Mouse (Mus musculus) midbrain, embryonic 16.5 days (tissue): ENCODE measurements at regions not wholly inside any gene's neighbourhood (a gene's known extent, or its start where the extent isn't known, plus 50 kb on each side); places are given as distances from the start of the nearest gene placed in this dataset.

Experiments used
- ATAC-seq: fragments of 200-750 bp; cut with Nextera tagmentation; 2 replicates; pipeline ENCODE4 v1.8.0; 2017; ENCODE audit warnings: moderate TSS enrichment
- H3K27ac ChIP-seq: fragments of 300-500 bp; sonication (generic); 2 replicates; pipeline ENCODE4 v1.5.1; 2014; ENCODE audit warnings: mild to moderate bottlenecking, low read length, mixed read lengths
- H3K27me3 ChIP-seq: fragments of 300-500 bp; sonication (generic); 2 replicates; pipeline ENCODE4 v1.6.1; 2014; ENCODE audit warnings: low read depth, low read length, mixed read lengths; ENCODE audit not compliant: control insufficient read depth, insufficient read depth
- H3K36me3 ChIP-seq: fragments of 300-500 bp; sonication (generic); 2 replicates; pipeline ENCODE4 v1.6.1; 2014; ENCODE audit warnings: mild to moderate bottlenecking, low read length, moderate library complexity, mixed read lengths; ENCODE audit not compliant: control insufficient read depth, insufficient read depth
- H3K4me1 ChIP-seq: fragments of 300-500 bp; sonication (generic); 2 replicates; pipeline ENCODE4 v1.6.1; 2014; ENCODE audit warnings: mild to moderate bottlenecking, low read length, mixed read lengths; ENCODE audit not compliant: control insufficient read depth, insufficient read depth
- H3K4me2 ChIP-seq: fragments of 300-500 bp; sonication (generic); 2 replicates; pipeline ENCODE4 v1.6.1; 2014; ENCODE audit warnings: mild to moderate bottlenecking, low read length, mixed read lengths
- H3K4me3 ChIP-seq: fragments of 300-500 bp; sonication (generic); 2 replicates; pipeline ENCODE4 v1.5.1; 2014; ENCODE audit warnings: low read depth, mild to moderate bottlenecking, low read length, moderate library complexity, mixed read lengths
- H3K9ac ChIP-seq: fragments of 300-500 bp; sonication (generic); 2 replicates; pipeline ENCODE4 v1.6.1; 2014; ENCODE audit warnings: low read depth, low read length, mixed read lengths
- H3K9me3 ChIP-seq: fragments of 300-500 bp; sonication (generic); replicated peaks from 2 replicates; pipeline ENCODE4 v1.6.1; 2014; ENCODE audit warnings: mild to moderate bottlenecking, low read length, mixed read lengths; ENCODE audit not compliant: control insufficient read depth, poor library complexity, severe bottlenecking
- WGBS: fragments of 180-500 bp; shearing (Covaris S2); extraction: QIAGEN DNeasy Blood & Tissue Kit; methylation state at CpG from one replicate; pipeline ENCODE4 v1.1.7; 2014; 5-methylcytosine and 5-hydroxymethylcytosine counted together

DNA sequence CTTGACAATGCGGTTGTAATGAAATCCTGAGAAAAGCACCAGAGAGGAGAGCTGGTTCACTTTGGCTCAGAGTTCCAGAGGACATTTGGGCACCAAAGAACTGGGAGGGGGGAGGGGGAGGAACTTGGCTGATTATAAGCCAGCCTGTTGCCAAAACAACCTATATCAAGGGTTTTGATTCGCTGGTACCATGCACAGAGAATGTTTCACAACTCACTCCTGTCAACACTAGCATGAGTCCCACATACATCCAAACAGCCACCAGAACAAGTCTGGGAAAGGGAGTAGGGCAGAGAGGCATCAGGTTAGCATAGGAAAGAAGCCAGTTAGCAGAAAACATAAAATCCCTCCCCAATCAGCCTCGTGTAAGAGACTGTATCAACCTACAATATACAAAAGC, 479.3 kb upstream of the Hs6st1 start:
- Histone ChIP-seq H3K36me3 (no peaks in the 10 kb centered on the region), H3K4me1 (no peaks in the 10 kb centered on the region), H3K27ac (no peak overlapping the region), H3K9me3 (no peaks in the 10 kb centered on the region), H3K4me2 (no peak overlapping the region), H3K27me3 (no peaks in the 10 kb centered on the region), H3K4me3 (no peak overlapping the region), H3K9ac (no peak overlapping the region)
- 69% methylated on average over 3 of the region's 3 CpGs for WGBS
- ATAC-seq: no peak

DNA sequence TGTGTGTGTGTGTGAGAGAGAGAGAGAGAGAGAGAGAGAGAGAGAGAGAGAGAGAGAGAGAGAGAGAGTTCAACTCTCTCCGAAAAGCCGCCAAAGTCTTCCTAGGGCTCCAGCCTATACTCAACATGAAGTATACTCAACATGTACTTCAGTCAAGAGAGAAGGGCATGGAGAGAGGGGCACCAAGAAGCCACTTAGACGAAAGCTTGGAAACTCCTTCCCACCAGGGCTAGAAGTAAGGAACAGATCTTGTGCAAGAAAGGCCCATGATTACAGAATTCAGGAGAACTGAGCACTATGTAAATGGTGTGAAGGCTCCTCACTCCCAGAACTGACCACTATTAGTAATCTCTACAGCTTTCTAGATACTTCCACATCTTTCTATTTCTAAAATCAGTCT, 467.4 kb upstream of the Hs6st1 start:
- H3K27ac ChIP-seq: no peak overlapping the region
- no peaks in the 10 kb centered on the region for H3K36me3 ChIP-seq
- WGBS: 100% methylated on average over 3 of the region's 3 CpGs
- H3K4me2 ChIP-seq: no peak overlapping the region
- no peaks in the 10 kb centered on the region for H3K27me3 ChIP-seq
- no peak overlapping the region for H3K4me3 ChIP-seq
- ATAC-seq: no peak
- no peaks in the 10 kb centered on the region for H3K4me1 ChIP-seq
- H3K9ac ChIP-seq: no peak overlapping the region
- no peaks in the 10 kb centered on the region for H3K9me3 ChIP-seq

DNA sequence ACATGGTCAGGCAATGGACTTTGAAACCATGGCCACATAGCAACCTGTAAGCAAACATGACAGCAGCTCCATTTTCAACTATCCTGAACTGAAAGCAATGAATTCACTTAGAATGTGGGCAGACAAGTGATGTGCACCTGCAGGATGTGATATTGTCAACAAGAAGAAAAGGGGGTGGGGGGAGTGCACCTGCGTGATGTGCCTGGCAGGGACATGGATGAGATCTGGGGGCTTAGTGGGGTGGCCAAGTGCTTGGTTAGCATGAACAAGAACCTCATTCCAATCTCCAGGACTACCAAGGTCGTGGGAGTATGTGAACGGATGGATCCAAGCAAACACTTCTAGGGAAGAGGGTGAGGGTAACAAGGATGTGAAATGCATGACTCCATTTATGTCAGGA, 453.1 kb upstream of the Hs6st1 start:
- no peaks in the 10 kb centered on the region for H3K27me3 ChIP-seq
- no peaks in the 10 kb centered on the region for H3K36me3 ChIP-seq
- no peaks in the 10 kb centered on the region for H3K9me3 ChIP-seq
- no peaks in the 10 kb centered on the region for H3K4me1 ChIP-seq
- H3K4me2 ChIP-seq: no peak overlapping the region
- no peak overlapping the region for H3K9ac ChIP-seq
- WGBS: 86% methylated on average over 3 of the region's 3 CpGs
- H3K27ac ChIP-seq: no peak overlapping the region
- H3K4me3 ChIP-seq: no peak overlapping the region
- no peak for ATAC-seq

DNA sequence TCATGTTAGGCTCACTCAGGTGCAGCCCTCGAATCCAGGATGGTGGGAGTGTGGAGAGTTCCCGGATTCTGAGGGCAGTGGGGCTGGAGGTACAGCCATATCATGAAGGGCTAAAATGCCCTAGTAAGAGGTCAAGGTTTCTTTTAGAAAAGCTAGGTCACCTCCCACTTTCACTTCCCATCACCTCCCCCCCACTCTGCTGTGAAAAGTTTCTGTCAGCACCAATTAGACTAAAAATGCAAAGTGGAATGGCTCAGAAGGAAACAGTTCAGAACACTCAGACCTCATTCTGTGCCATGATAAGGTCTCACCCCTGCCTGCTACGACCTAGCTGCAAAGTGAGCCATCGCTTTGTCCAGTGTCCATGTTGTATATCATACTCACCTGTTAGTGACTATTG, 448.7 kb upstream of the Hs6st1 start:
- ATAC-seq: no peak
- WGBS: 81% methylated on average over 4 of the region's 4 CpGs
- no peaks in the 10 kb centered on the region for H3K4me1 ChIP-seq
- H3K4me2 ChIP-seq: no peak overlapping the region
- H3K27ac ChIP-seq: no peak overlapping the region
- no peaks in the 10 kb centered on the region for H3K27me3 ChIP-seq
- H3K36me3 ChIP-seq: no peaks in the 10 kb centered on the region
- no peak overlapping the region for H3K9ac ChIP-seq
- H3K9me3 ChIP-seq: no peaks in the 10 kb centered on the region
- no peak overlapping the region for H3K4me3 ChIP-seq

DNA sequence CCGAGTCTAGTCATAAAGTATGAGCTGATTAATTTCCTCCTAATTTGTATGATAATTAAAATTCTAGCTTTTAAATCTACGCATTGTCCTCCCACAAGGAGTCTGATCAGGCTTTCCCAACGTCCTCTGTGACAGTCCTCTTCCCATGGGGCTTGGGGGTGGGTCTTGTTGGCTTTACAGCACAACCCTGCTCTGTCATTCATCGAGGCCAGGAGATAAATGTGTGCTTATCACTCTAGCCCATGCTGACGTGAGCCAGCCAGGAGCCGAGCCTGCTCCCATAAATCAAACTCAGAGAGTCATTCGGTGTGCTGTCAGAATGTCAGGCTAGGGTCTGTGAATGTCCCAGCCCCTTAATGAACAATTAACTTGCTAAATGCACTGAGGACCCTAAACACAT, 425.6 kb upstream of the Hs6st1 start:
- WGBS: 50% methylated on average over 7 of the region's 7 CpGs
- ATAC-seq: no peak
- Histone ChIP-seq H3K9me3 (no peaks in the 10 kb centered on the region), H3K4me3 (no peak overlapping the region), H3K9ac (no peak overlapping the region), H3K27ac (no peak overlapping the region), H3K36me3 (no peaks in the 10 kb centered on the region), H3K4me1 (no peaks in the 10 kb centered on the region), H3K4me2 (no peak overlapping the region), H3K27me3 (no peaks in the 10 kb centered on the region)

DNA sequence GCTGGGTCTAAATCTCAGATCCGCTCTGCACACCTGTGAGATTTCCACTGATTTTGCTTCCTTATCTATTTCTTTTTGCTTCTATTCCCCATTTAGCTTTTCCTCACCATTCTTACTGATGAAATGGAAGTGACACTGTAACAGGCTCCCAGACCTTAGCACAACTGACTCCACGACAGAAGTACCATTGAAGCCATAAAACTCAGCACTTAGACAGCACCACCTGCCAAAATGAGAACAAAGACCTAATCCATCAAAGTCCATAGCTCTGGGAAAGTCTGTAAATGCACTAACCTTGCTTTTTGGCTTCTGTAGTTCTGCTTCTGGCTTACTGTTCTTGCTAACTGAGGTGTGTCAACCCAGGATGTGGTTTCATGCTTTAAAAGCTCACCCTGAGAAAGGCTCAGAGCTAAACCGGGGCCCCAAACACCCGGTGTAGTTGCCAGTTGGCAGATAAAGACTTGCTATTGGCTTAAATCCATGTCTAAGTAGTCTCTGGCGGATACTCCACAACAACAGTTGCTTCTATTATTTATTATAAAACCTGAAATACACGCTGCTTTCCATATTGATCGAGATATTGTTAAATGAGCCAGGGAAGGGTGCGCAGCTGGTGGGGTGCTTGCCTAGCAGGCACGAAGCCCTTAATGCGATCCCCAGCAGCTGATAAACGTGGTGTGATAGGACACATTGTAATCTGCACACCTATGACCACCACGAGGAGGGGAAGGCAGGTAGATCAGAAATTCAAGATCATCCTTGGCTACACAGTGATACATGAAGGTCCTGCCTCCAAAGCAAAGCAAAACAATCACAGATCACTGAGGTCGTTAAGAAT, 414.9 kb upstream of the Hs6st1 start:
- no peak overlapping the region for H3K4me3 ChIP-seq
- no peak overlapping the region for H3K27ac ChIP-seq
- H3K27me3 ChIP-seq: no peaks in the 10 kb centered on the region
- H3K9ac ChIP-seq: no peak overlapping the region
- no peaks in the 10 kb centered on the region for H3K36me3 ChIP-seq
- H3K4me1 ChIP-seq: peaks cover 6% of the 10 kb centered on the region
- 47% methylated on average over 13 of the region's 13 CpGs for WGBS
- H3K4me2 ChIP-seq: no peak overlapping the region
- ATAC-seq: 0 out of 2 replicates have a peak, but pooled peaks have one; percentile 54
- no peaks in the 10 kb centered on the region for H3K9me3 ChIP-seq

DNA sequence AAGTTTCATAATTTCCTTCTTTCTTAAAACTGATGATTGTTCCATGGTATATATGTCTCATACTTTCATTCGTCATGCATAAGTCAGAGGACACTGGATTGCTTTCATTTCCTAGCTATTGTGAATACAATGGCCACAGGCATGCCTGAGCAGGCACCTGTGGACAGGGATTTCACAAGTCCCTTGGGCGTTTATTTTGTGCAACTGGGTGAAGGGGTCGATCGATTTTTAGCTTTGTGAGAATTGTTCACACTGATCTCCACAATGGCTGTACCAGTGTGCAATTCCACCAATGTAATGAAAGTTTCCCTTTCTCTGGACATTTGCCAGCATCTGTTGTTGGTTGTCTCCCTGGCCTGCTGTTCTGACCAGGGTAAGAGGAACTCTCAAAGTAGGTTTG, 405.2 kb upstream of the Hs6st1 start:
- H3K9ac ChIP-seq: no peak overlapping the region
- no peaks in the 10 kb centered on the region for H3K27me3 ChIP-seq
- ATAC-seq: no peak
- H3K36me3 ChIP-seq: no peaks in the 10 kb centered on the region
- no peak overlapping the region for H3K4me3 ChIP-seq
- WGBS: 86% methylated on average over 4 of the region's 4 CpGs
- H3K9me3 ChIP-seq: no peaks in the 10 kb centered on the region
- no peak overlapping the region for H3K4me2 ChIP-seq
- no peak overlapping the region for H3K27ac ChIP-seq
- no peaks in the 10 kb centered on the region for H3K4me1 ChIP-seq

DNA sequence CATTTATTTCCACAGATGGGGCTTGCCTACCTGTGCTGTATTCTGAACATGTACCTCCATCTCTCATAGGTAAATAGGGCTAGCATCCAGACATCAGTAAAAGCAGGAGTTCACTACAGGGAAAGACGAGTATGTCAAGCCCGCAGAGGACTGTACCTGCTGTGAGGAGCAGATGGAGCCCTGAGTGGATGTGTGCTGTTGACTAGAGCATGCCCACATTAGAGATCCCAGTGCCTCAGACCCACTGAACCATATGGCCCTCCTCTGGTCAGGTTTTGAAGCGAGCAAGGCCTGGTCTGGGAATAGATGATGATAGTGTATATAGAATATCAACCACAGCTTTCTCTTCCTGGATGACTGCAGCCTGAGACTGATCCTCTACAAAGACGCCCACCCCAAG, 394.7 kb upstream of the Hs6st1 start:
- WGBS: 84% methylated on average over 4 of the region's 4 CpGs
- Histone ChIP-seq H3K27ac (no peak overlapping the region), H3K36me3 (no peaks in the 10 kb centered on the region), H3K9ac (no peak overlapping the region), H3K4me1 (no peaks in the 10 kb centered on the region), H3K9me3 (no peaks in the 10 kb centered on the region), H3K4me2 (no peak overlapping the region), H3K27me3 (no peaks in the 10 kb centered on the region), H3K4me3 (no peak overlapping the region)
- ATAC-seq: no peak

DNA sequence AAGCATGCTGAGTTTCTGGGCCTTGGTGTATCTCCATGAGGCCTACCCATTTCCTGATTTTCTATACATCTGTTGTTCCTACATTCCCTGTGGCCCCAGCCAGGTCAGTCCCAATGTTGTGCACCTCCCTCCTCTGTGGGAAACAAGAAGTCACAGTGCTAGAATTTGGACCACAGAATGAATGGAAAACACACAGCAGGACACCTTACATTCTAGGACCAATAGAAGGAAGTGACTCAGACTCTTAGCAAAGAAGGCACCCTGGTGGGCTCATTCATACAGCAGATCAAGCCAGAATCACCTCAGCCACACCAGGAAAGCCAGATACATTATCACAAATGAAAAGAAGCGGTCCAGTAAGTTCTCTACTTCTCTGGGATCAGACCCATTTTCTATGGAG, 394.2 kb upstream of the Hs6st1 start:
- H3K9me3 ChIP-seq: no peaks in the 10 kb centered on the region
- no peaks in the 10 kb centered on the region for H3K27me3 ChIP-seq
- ATAC-seq: no peak
- H3K9ac ChIP-seq: no peak overlapping the region
- H3K4me2 ChIP-seq: no peak overlapping the region
- WGBS: 81% methylated on average over 1 of the region's 1 CpGs
- no peaks in the 10 kb centered on the region for H3K36me3 ChIP-seq
- H3K4me3 ChIP-seq: no peak overlapping the region
- H3K4me1 ChIP-seq: no peaks in the 10 kb centered on the region
- no peak overlapping the region for H3K27ac ChIP-seq
